Mouse (Mus musculus) hematopoietic stem cell, adult 5-6 weeks (primary cell): ENCODE results near the gene Prrc2b. TPM values are rescaled to one million over a fixed set of nuclear protein-coding genes. Genes with fewer than 3 reads are reported as not detected.

ENCODE experiments used
- ATAC-seq, 2 experiments: fragments of 125-278 bp in 1 of 2; replicated peaks in 1 of 2; 2 replicates each; pipeline ENCODE4 v1.8.0; 2016 to 2017; ENCODE audit warnings: inconsistent platforms in 2 of 2, mild to moderate bottlenecking in 2 of 2, moderate number of reproducible peaks in 2 of 2, low read depth in 1 of 2, moderate TSS enrichment in 1 of 2; ENCODE audit not compliant: low FRiP score in 2 of 2, poor library complexity in 2 of 2, severe bottlenecking in 2 of 2, insufficient read depth in 1 of 2, low TSS enrichment in 1 of 2
- total RNA-seq: library from RNA; stranded (forward); fragments of 172-1452, 232-1000 nt; gene quantifications from 2 replicates; pipeline ENCODE4 v1.2.3, GENCODE M21; 2017

Prrc2b gene
- total RNA-seq, 1 experiment from 2014 or later = 19.9 TPM

DNA sequence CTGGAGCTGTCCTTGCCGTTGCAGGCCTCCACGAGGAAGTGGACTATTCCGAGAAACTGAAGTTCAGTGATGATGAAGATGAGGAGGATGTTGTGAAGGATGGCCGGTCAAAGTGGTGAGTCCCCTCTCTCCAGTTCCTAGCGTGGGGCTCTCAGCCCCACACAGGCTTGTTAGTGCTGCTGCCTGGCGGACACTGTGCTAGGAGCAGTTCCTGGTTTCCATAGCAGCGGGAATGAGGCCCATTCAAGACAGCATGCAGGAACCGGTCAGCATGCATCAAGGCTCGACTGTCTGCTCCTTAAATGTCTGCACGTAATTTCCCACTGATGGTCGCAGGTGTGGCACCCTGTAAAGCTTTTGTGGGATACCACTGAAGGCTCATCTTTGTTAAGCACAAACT is 48.1 kb downstream of the Prrc2b start:
- no peak for ATAC-seq

DNA sequence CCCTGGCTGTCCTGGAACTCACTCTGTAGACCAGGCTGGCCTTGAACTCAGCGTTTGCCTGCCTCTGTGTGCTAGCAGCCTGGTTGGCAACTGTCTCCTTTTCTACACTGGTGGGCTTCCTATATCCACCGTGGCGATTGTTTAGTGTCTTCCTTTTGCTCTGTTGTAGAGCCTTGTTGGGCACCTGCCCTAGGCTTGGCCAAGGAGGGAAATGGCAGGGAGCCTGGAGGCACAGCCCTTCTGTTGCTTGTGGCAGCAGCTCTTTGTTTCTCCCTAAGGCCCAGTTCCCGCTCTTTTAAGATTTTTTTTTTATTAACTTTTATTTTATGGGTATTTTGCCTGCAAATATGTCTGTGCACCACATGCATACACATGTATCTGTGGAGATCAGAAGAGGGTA is 49.2 kb downstream of the Prrc2b start:
- ATAC-seq = no peak

DNA sequence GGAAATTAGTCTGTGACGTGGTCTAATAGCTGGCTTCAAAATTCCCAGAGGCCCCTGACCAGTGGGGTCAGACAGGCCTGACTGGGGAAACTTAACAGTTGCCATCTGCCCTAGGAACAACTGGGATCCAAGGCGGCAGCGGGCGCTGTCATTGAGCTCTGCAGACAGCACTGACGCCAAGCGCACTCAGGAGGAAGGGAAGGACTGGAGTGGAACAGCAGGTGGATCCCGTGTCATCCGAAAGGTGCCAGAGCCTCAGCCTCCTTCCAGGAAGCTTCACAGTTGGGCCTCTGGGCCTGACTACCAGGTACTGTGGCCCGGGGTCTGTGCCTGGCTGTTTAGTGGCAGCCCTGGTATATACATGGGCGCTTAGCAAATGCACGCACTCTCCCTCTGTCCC is 49.8 kb downstream of the Prrc2b start:
- no peak for ATAC-seq

DNA sequence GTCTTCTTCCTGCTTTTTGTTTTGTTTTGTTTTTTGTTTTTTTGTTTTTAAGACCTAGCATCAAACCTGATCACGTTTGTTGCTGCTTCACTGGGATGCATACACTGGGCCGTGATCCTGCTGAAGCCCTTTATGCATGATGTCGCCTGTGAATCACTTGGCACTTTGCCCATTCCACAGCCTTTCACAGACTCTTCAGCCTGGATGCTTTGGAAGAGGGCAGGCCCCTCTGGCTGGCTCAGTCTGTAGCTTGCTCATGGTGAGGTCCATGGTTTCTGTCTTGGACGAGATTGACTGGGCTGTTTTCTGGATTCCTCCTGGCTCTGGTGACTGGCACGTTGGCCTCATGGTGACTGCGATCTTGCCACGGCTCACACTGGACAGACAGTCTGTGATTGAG is 50.6 kb downstream of the Prrc2b start:
- no peak for ATAC-seq

DNA sequence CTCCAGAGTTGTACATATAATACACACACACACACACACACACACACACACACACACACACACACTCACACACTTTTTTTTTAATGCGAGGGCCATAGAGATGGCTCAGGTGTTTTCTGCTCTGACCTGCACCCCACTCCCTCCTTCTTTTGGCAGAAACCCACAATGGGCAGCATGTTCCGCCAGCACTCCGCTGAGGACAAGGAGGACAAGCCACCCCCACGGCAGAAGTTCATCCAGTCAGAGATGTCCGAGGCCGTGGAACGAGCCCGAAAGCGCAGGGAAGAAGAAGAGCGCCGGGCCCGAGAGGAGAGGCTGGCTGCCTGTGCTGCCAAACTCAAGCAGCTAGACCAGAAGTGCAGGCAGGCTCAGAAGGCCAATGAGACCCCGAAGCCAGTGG is 53.0 kb downstream of the Prrc2b start:
- ATAC-seq = no peak

DNA sequence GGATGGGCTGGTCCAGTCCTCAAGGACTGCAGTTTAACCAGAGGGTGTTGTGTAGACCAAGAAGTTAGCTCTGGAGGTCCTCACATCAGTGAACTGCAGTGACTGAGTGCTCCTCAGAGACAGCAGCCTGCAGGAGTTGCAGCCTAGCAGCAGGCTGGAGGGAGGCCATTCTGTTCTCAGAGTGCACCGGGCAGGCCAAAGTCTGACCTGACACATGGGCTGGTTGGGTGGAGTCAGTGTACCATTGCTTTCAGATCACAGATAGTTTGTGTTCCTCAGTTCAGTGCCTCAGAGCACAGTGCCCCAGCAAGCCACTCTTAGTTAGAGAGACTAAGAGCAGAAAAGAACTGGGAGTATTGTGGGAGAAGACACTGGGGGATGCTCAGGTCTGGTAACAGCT is 56.8 kb downstream of the Prrc2b start:
- ATAC-seq = no peak

DNA sequence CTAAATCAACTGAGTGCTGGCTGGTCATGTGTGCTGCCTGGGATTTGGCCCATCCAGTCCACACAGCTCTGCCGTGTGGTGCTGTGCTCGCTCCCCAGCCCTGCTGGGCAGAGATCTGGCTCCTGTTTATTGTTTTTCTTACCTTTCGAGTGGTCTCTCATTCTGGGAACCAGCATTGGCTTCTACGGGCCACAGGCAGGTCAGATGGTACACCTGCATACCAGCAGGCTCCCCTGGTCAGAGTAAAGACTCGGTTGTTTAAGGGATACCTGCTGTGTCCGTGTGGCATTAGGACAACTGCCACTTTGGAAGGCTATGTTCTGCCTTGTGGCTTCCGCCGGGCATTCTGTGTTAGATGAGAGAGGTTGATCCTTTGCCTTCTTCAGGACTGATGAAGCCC is 60.8 kb downstream of the Prrc2b start:
- no peak for ATAC-seq

DNA sequence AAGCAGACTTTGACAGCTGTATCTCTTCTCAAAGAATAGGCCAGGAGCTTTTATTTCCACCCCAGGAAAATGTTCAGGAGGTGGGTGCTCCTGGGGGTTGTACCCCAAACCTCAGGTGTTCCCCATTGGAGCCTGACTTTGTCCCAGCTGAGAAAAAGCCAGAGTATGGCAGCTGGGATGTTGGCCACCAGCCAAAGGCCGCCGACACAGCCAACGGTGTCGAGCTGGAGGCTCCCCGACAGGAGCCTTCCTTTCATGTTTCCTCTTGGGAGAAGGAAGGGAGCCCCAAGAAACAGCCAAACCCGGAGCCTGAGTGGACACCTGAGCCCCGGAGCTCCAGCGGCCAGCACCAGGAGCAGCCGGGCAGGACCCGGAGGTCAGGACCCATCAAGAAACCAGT is 62.1 kb downstream of the Prrc2b start:
- no peak for ATAC-seq

DNA sequence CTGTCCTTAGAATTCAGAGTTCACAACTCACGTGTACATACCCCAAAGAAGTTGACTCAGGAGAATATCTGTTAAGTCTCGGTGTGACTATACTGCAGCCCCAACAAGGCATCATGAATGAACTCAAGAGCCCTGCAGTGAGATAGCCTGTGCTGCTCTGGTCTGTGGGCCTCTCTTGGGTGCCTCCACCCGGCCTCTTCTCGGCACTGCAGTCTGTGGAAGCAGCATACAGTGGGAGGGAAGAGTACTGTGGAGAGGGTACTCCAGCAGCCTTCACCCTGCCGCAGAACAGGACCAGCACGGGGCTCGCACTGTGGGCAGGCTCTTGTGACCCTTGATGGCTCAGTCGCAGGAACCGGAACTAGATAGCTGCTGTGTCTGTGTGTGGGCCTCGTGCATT is 64.7 kb downstream of the Prrc2b start:
- ATAC-seq = no peak

DNA sequence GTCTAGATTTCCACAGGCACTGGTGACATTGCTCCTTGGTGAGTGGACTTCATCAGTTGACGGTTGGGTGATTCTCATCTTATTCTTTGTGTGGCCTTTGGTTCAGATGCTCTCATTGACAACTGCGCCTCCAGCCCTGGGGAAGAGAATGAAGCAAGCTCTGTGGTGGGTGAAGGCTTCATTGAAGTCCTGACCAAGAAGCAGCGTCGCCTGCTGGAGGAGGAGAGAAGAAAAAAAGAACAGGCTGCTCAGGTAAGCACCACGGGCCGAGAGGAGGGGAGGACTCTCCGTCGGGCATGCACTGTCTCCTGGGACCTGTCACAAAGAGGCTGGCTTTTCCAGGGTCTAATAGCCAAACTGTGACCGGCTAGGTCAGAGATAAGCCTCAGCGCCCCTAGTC is 65.6 kb downstream of the Prrc2b start:
- no peak for ATAC-seq

DNA sequence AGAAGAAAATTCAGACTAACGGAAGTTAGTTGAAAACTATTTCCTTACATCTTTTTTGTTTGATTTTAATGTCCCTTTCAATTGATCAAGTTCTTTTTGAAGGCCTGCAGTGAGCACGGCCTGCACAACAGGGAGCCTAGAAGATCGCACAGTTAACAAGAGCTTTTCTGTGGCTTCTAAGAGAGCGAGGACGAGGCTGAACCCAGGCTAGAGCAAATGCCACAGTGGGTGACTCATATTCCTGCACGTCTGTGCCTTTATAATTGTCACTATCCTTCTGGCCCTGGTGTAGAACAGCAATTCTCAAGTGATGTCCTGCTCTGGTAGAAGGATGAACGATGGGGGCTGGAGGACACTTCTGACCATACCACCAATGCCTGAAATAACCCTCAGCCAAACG is 66.8 kb downstream of the Prrc2b start:
- no peak for ATAC-seq

DNA sequence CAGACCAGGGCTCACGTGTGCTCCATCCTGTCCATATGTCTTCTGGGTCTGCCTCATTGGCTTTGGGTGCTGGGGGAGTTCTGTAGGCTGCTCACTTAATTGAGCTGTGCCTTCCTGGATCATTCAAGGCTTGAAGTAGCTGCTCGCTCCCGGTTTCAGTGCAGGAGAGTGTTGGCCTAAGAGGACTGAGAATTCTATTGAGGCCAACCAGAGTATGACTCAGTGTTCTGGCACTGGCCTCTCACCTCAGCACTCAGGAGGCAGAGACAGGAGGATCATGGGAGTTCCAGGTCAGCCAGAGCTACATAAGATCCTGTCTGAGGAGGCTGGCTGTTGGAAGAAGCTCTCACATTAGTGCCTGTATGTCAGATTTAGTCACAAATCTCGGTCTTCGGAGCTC is 67.2 kb downstream of the Prrc2b start:
- no peak for ATAC-seq

DNA sequence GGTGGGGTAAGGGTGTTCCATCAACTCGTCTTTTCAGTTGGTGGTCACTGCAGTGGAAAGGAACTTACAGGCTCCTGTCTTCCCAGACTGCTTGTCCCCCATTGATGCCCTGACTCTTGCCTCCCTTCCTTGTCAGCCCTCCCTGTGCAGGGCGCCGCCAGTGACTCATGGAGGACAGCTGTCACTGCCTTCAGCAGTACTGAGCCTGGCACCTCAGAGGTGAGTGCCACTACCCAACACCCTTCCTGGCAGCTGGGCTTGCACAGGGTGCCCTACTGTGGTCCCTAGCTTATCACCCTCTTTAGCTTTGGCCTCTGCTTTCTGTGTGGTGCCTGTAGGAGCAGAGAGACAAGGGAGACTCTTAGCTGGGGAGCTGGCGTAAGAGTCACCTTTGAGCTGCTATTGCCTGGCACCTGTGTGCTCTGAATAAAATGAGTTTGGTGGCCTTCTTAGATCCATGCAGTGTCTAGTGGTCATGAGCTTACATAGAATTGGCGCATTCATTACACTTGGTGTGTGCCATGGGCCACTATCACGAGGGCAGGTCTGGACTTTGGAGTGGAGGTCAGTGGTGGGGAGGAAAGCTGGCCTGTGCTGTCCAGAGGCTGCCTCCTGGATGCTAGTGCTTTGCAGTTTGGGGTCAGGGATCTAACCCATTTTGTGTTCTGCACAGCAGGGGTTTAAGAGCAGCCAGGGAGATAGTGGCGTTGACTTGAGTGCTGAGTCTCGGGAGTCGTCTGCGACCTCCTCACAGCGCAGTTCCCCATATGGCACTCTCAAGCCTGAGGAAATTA is 67.9 kb downstream of the Prrc2b start:
- no peak for ATAC-seq

DNA sequence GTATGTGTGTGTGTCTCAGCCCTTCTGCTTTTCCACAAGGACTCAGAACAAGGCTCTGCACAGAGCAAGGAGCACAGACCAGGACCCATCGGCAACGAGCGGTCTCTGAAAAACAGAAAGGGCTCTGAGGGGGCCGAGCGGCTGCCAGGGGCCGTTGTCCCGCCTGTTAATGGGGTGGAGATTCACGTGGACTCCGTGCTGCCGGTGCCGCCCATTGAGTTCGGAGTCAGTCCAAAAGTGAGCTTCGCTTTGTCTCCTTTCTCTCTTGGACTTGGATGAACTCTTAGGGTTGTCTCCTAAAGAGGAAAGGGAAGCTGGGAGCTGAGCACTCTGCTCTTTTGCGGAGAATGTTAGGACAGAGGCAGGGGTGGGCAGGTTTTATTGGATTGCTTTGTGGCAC is 68.6 kb downstream of the Prrc2b start:
- no peak for ATAC-seq

DNA sequence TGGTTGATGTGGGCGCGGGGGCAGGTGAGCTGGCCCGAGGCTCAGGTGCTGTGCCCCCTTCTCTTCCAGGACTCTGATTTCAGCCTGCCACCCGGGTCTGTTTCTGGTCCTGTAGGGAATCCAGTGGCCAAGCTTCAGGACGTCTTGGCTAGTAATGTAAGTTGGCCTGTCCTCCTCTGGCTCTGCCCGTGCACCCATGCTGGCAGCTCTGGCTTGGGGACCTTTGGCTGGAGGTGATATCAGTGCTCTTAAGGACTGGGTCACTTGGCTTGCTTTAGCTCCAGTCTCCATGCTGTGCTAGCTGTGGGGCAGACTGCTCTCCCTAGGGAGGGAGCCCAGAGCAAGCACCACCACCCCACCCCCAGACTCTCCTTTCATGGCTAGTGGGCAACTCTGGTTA is 69.1 kb downstream of the Prrc2b start:
- ATAC-seq = no peak

DNA sequence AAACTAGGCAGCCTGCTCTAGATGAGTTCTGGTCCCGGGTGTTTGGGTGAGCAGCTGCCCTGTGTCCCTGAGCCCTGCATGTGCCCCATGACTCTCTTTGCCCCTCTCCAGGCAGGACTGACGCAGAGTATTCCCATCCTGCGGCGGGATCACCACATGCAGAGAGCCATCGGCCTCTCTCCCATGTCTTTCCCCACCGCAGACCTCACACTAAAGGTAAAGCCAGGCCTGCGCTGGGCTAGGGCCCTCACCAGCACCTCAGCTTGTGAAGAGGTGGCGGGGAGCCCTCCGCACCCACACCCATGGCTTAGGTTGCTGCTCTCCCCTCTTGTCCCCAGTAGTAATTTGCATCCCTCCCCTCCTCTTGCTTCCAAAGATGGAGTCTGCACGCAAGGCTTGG is 70.1 kb downstream of the Prrc2b start:
- no peak for ATAC-seq

DNA sequence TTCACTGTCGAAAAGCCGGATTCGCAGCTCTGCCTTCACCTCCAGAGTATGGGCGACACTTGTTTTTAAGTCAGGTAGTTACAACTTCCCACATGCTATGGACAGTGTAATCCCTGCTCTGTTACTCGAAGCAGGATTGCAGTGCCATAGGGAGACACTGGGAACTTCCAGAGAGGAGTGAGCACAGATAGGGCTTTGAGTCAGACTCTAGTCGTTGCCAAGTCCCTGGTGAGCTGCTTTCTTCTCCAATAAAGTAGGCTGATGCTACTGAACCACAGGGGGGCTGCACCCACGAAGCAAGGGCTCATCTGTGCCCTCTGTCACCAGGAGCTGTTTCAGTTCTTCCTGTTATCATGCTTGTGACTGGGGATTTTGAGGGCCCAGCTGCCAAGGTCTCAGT is 70.7 kb downstream of the Prrc2b start:
- ATAC-seq = no peak

DNA sequence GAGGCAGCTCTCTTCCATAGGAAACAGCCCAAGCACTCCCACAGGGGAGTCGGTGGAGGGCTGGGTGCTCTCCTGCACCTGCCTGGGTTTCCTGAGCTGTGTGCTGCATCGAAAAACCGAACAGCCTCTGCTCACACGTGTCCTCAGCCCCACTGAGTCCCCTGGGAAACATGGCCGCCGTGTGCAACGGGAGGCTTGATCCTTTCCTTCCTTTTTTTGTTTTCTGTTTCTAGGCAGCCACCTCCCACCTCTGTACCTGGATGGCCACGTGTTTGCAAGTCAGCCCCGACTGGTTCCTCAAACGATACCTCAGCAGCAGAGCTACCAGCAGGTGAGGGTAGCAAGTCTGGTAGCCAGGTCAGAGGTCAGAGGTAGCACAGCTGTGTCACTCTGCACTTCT is 71.2 kb downstream of the Prrc2b start:
- no peak for ATAC-seq

DNA sequence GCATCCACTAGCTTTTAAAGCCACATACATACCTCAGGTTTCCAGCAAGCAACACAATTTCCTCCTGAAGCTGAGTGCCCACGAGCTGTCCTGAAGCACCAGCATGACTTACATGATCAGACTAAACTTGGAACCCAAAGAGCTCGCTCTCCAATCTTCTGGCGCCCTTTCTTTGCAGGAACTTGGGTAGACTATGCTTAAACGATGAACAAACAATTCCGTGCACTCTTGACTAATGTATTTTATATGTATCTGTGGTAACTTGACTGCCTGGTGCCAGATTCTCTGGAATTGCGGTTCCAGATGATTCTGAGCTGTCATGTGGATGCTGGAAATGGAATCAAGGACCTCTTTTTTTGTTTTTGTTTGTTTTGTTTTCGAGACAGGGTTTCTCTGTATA is 84.6 kb downstream of the Prrc2b start:
- ATAC-seq = no peak
